Mouse (Mus musculus) bone marrow, adult 2 months (tissue): ENCODE results near the gene Rbm43.

ENCODE experiments used
- CTCF ChIP-seq: fragments of 200-500 bp; IDR thresholded peaks from 2 replicates; pipeline ENCODE4 v1.5.1; 2011; ENCODE audit warnings: low read length, control low read depth; ENCODE audit not compliant: control insufficient read depth, insufficient read depth
- POLR2A ChIP-seq: fragments of 200-500 bp; IDR thresholded peaks from 2 replicates; pipeline ENCODE4 v1.6.1; 2011; ENCODE audit warnings: low read depth, mild to moderate bottlenecking, control low read depth, low read length, borderline replicate concordance; ENCODE audit not compliant: control insufficient read depth

DNA sequence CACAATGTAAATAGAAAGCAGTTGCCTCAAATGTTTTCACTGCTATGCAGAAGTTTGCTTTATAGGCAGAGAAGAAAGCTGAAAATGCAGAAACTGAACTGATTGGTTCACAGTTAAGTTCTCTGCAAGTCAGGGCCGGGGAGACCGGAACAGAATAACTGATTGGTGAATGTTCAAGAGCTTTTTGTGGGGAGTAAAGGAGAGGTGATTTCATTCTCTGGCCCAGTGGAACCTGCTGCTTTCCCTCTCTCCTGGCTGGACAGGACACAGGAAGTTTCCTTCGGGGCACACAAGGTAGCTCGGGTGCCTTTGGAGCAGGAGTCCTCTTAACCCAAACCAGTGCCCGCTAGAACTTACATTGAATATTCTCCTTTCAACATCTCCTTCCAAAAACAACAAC, 37.2 kb upstream of the Rbm43 start:
- TF ChIP-seq POLR2A (no peak), CTCF (no peak)
